Mouse (Mus musculus): ENCODE measurements around the gene Rarres1.
A peak's percentile ranks its signal among the peaks of the same experiment; 100 is the strongest.

DNA sequence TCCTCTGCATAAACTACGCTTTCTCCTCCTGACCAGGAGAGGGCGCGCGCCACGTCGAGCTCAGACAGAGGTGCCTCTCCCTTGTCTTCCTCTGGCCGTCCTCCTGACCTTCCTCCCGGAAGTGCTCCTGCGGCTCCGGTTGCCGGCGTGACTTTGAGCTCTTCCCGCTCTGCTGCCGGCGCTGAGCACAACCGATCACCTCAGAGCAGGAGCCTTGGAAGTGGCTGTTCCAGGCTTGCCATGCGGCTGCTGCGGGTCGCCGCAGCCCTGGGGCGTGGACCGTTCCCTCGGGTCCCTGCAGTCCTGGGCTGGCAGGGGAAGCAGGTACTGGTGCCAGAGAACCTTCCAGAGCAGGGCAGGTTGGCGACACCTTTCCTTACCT lies 85.3 kb downstream of the Rarres1 start, which contains the start of gene Gfm1:
- TF ChIP-seq CTCF (IDR thresholded peaks at IDR 0.05), result peak; percentile 93
- TF ChIP-seq EP300 (IDR thresholded peaks at IDR 0.05), result no peak
